Mouse (Mus musculus): Measurements from ENCODE around the gene Fyn.

Fyn gene

DNA sequence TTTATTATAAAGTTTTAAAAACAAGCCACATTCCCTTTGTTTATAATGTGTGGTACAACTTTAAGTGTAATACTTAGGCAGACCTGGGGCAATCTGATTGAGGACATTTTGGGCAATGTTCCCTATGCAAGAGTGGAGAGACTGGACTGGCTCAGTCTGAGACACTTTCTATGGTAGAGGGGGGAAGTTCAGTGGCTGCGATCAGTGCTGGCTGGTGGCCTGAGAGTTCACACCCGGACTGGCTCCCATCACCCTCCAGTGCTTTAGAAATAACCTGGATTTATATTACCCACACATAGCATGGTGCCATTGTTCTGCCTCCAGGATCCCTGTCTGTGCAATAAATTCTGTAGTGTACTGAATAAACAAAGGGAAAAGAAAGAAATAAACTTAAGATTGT, 243.5 kb downstream of the Fyn start:
- in situ Hi-C loops (cut with MboI), result no loop called here

- in situ Hi-C loops (cut with MboI), result no loop called here
These were observed 244.0 kb downstream of the Fyn start, which contains the start of gene Traf3ip2 for GRCm38 (mm10) chr10:39612633-39612988. TSS of gene Traf3ip2 (plus strand) at chr10:39612934.

DNA sequence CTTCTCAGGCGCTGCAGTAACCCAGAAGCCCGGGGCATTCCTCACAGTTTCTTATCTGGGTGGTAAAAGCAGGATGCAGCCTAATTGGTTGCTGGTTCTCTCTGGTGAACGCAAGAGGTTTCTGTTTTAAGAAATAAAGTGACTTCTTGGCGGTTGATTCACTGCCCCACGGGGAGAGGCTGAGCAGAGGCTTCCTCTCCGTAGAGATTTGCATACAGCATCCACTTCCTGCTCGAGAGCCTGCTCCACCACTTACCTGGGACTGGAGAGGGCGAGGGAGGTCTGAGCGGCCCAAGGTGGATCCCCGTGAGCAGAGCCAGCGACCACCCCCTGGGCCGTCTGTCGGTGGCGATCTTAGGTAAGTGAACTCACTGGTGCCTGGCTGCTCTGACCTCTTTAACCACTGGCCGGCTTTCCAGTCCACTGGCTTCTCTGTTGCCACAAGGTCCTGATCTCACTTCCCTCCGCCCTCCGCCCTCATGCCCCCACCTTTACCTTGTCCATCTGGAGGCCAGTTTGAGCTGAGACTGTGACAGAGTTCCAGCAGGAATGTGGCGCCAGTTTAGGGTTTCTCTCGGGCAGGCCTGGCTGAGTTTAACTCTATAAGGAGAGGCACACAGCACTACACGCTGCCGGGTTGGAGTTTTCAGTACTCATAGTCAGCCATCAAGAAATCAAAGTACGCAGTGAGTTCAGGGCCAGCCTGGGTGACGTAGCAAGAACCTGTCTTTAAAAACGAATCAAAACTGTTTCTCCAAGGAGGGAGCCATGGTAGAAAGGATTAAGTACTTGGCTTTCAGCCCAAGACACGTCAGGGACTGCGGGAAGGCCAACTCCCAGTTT, 244.6 kb downstream of the Fyn start:
- in situ Hi-C loops (cut with MboI), result no loop called here

DNA sequence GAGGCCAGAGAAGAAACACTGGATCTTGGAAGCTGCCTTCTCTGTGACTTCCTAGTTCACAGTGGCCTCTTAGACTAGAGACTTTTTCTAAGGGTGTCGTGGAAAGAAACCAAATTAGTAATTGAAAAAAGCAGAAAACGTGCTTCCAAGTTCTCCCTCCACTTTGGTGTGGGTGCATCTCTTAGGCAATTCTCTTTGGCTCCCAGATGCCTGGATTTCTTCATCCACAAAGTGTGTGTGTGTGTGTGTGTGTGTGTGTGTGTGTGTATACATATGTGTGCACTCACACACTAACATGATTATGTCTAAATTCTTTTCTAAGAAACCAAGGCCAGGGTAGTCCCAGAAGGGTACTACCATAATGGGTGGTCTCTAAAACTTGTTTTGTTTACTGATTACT, 245.3 kb downstream of the Fyn start:
- in situ Hi-C loops (cut with MboI), result no loop called here

- in situ Hi-C loops (cut with MboI), result no loop called here
These were observed 246.0 kb downstream of the Fyn start for GRCm38 (mm10) chr10:39614676-39615075.
